Comparison of ENCODE assay signal across 8 mouse cellular contexts in genomic region chr1:180547751-180548669, GRCm38 (mm10). TPM values are rescaled to one million over a fixed set of nuclear protein-coding genes. Genes with fewer than 3 reads are reported as not detected.
DNase-seq lines count a peak whose midpoint lies in the region; ATAC-seq and TF ChIP-seq lines count a peak whose summit lies in the region.

No protein-coding gene starts in this region.

- TF ChIP-seq EP300 in liver, postnatal 0 days (IDR thresholded peaks at IDR 0.05; ENCODE audit: low read depth): no peak

- DNase-seq in lung, embryonic 14.5 days: peak; percentile 57
- DNase-seq in lung, postnatal 25 days (ENCODE audit: low spot score): no peak
- peak; percentile 30 for DNase-seq in induced T-regulatory cell, adult 2 months (ENCODE audit: low read depth)
- peak; percentile 32 for DNase-seq in liver, postnatal 0 days
- no peak for DNase-seq in MN1 (ENCODE audit: low spot score)

- WGBS in lung, embryonic 14.5 days: 3% methylated on average over 16 of the region's 16 CpGs
- WGBS in embryonic facial prominence, embryonic 15.5 days: 2% methylated on average over 16 of the region's 16 CpGs
- WGBS in liver, postnatal 0 days (ENCODE audit: insufficient replicate concordance): 6% methylated on average over 16 of the region's 16 CpGs
- WGBS in stomach, embryonic 14.5 days: 3% methylated on average over 16 of the region's 16 CpGs

- no peaks in the 10 kb centered on the region for H3K36me3 ChIP-seq in lung, embryonic 14.5 days (ENCODE audit: insufficient read depth)
- no peaks in the 10 kb centered on the region for H3K36me3 ChIP-seq in embryonic facial prominence, embryonic 15.5 days
- no peaks in the 10 kb centered on the region for H3K36me3 ChIP-seq in liver, postnatal 0 days (replicated peaks; ENCODE audit: insufficient read depth, low read length)
- H3K36me3 ChIP-seq in stomach, embryonic 14.5 days (ENCODE audit: control insufficient read depth, insufficient read depth, low read length): no peaks in the 10 kb centered on the region

- no peaks in the 10 kb centered on the region for H3K9me3 ChIP-seq in lung, embryonic 14.5 days (ENCODE audit: low read depth, low read length)
- H3K9me3 ChIP-seq in embryonic facial prominence, embryonic 15.5 days (replicated peaks): no peaks in the 10 kb centered on the region
- no peaks in the 10 kb centered on the region for H3K9me3 ChIP-seq in liver, postnatal 0 days (ENCODE audit: low read length)
- no peaks in the 10 kb centered on the region; the same call in 1 of the 2 replicates for H3K9me3 ChIP-seq in stomach, embryonic 14.5 days (ENCODE audit: control insufficient read depth, low read depth, low read length)

- H3K4me2 ChIP-seq in lung, embryonic 14.5 days: peak overlapping the region; percentile 43
- H3K4me2 ChIP-seq in embryonic facial prominence, embryonic 15.5 days (replicated peaks): peak overlapping the region; percentile 33
- peak overlapping the region; percentile 42 for H3K4me2 ChIP-seq in liver, postnatal 0 days (ENCODE audit: low read depth, low read length)
- H3K4me2 ChIP-seq in stomach, embryonic 14.5 days (replicated peaks; ENCODE audit: low read depth, low read length): peak overlapping the region; percentile 29; the same call in 1 of the 2 replicates

- H3K27ac ChIP-seq in lung, embryonic 14.5 days (ENCODE audit: low read depth): no peak overlapping the region
- H3K27ac ChIP-seq in embryonic facial prominence, embryonic 15.5 days (replicated peaks): no peak overlapping the region
- no peak overlapping the region for H3K27ac ChIP-seq in liver, postnatal 0 days (ENCODE audit: low read depth)
- no peak overlapping the region for H3K27ac ChIP-seq in stomach, embryonic 14.5 days (ENCODE audit: low read length)

- H3K4me3 ChIP-seq in lung, embryonic 14.5 days (ENCODE audit: low read depth, low read length): no peak overlapping the region
- H3K4me3 ChIP-seq in embryonic facial prominence, embryonic 15.5 days (replicated peaks): no peak overlapping the region
- no peak overlapping the region for H3K4me3 ChIP-seq in liver, postnatal 0 days (ENCODE audit: low read depth, low read length)
- H3K4me3 ChIP-seq in stomach, embryonic 14.5 days (ENCODE audit: low read depth, low read length): no peak overlapping the region

- peaks cover 4% of the 10 kb centered on the region; the same call in 1 of the 2 replicates for H3K4me1 ChIP-seq in lung, embryonic 14.5 days (ENCODE audit: insufficient read depth)
- H3K4me1 ChIP-seq in embryonic facial prominence, embryonic 15.5 days: 0 out of 2 replicates have a peak, but pooled peaks cover 10% of the 10 kb centered on the region
- H3K4me1 ChIP-seq in liver, postnatal 0 days (ENCODE audit: insufficient read depth): peaks cover 12% of the 10 kb centered on the region
- peaks cover 4% of the 10 kb centered on the region; the same call in 1 of the 2 replicates for H3K4me1 ChIP-seq in stomach, embryonic 14.5 days (ENCODE audit: control insufficient read depth, insufficient read depth, low read length)

- peak overlapping the region; percentile 1; the same call in 1 of the 2 replicates for H3K9ac ChIP-seq in lung, embryonic 14.5 days
- no peak overlapping the region for H3K9ac ChIP-seq in embryonic facial prominence, embryonic 15.5 days
- H3K9ac ChIP-seq in liver, postnatal 0 days (replicated peaks): no peak overlapping the region
- no peak overlapping the region for H3K9ac ChIP-seq in stomach, embryonic 14.5 days (replicated peaks; ENCODE audit: low read depth, low read length)

- H3K27me3 ChIP-seq in lung, embryonic 14.5 days (ENCODE audit: insufficient read depth, low read length): no peaks in the 10 kb centered on the region
- peaks cover 18% of the 10 kb centered on the region; the same call in 1 of the 2 replicates for H3K27me3 ChIP-seq in embryonic facial prominence, embryonic 15.5 days
- H3K27me3 ChIP-seq in liver, postnatal 0 days (ENCODE audit: insufficient read depth, low read length): peaks cover 6% of the 10 kb centered on the region
- H3K27me3 ChIP-seq in stomach, embryonic 14.5 days (ENCODE audit: control insufficient read depth, insufficient read depth, low read length): no peaks in the 10 kb centered on the region

- ATAC-seq in lung, embryonic 14.5 days (ENCODE audit: insufficient read depth): peak; percentile 50
- no peak for ATAC-seq in embryonic facial prominence, embryonic 15.5 days (ENCODE audit: insufficient number of reproducible peaks, low FRiP score, low TSS enrichment, low read depth)
- ATAC-seq in liver, postnatal 0 days: peak; percentile 29
- peak; percentile 50; the same call in 1 of the 2 replicates for ATAC-seq in stomach, embryonic 14.5 days (ENCODE audit: insufficient number of reproducible peaks, insufficient read depth, low FRiP score, low read depth)
- ATAC-seq in frontal cortex, adult (ENCODE audit: low TSS enrichment): no peak

- no peak for TF ChIP-seq CTCF in lung, embryonic 14.5 days (IDR thresholded peaks at IDR 0.05; ENCODE audit: low read depth)
- TF ChIP-seq CTCF in liver, postnatal 0 days (IDR thresholded peaks at IDR 0.05; ENCODE audit: low read depth): no peak

RNA-seq across cellular contexts. Expression of gene Parp1, which starts 20.7 kb away (rescaled TPM):
- polyA plus RNA-seq in lung, embryonic 14.5 days (2014; fragmentation: Nextera tagmentation; extraction: Ambion mirVana): 147 TPM in 2 replicates
- 99.0 and 102 TPM in 2 replicates for polyA plus RNA-seq in embryonic facial prominence, embryonic 15.5 days (2015; fragmentation: Nextera tagmentation; extraction: Ambion mirVana)
- polyA plus RNA-seq in liver, postnatal 0 days (2015; fragmentation: Nextera tagmentation; extraction: Ambion mirVana): 18.9 and 23.3 TPM in 2 replicates
- polyA plus RNA-seq in stomach, embryonic 14.5 days (2014; fragmentation: Nextera tagmentation; extraction: Ambion mirVana): 128 and 134 TPM in 2 replicates

Comparison
In these comparisons a context has a peak if more than half of its experiments do, and no peak if none do; other contexts are left out.
1. DNase-seq: peak in lung, embryonic 14.5 days (single experiment), induced T-regulatory cell, adult 2 months (single experiment) and liver, postnatal 0 days (single experiment); none in lung, postnatal 25 days (single experiment) and MN1 (single experiment).
2. ATAC-seq: peak in lung, embryonic 14.5 days (single experiment), liver, postnatal 0 days (single experiment) and stomach, embryonic 14.5 days (single experiment); none in embryonic facial prominence, embryonic 15.5 days (single experiment) and frontal cortex, adult (single experiment).
3. Peak in every context shown above with its lines, with median percentiles within 50 percentile points of each other: H3K4me2 ChIP-seq.